In genomic region chr7:135877091-135877874, GRCm38 (mm10) we compare ENCODE assay signal across 16 mouse cellular contexts.
DNase-seq lines count a peak whose midpoint lies in the region; ATAC-seq and TF ChIP-seq lines count a peak whose summit lies in the region.
"Had no signal": no experiment of that assay in that cellular context is flagged by ENCODE, and none has a peak within 500 bp of the region (broad histone marks: within the 10 kb centered on the region; RNA-seq: fewer than 3 reads in every experiment).

No protein-coding gene starts in this region.

- no peak overlapping the region for H3K4me2 ChIP-seq in limb, embryonic 13.5 days (replicated peaks)
- no peak overlapping the region for H3K4me2 ChIP-seq in embryonic facial prominence, embryonic 13.5 days
- H3K4me2 ChIP-seq: liver, embryonic 13.5 days had no signal

- H3K27ac ChIP-seq in heart, adult 2 months = peak overlapping the region; percentile 33
- 0 out of 2 replicates have a peak overlapping the region, but pooled peaks have one; percentile 11 for H3K27ac ChIP-seq in limb, embryonic 13.5 days
- no peak overlapping the region; the same call in 1 of the 2 replicates for H3K27ac ChIP-seq in limb, embryonic 10.5 days
- peak overlapping the region; percentile 33 for H3K27ac ChIP-seq in embryonic facial prominence, embryonic 13.5 days
- H3K27ac ChIP-seq: liver, embryonic 13.5 days had no signal

- H3K36me3 ChIP-seq in heart, adult 2 months (ENCODE audit: control insufficient read depth, insufficient read depth, low read length) = no peaks in the 10 kb centered on the region; the same call in 1 of the 2 replicates
- H3K36me3 ChIP-seq in limb, embryonic 13.5 days = no peaks in the 10 kb centered on the region
- no peaks in the 10 kb centered on the region for H3K36me3 ChIP-seq in limb, embryonic 10.5 days
- H3K36me3 ChIP-seq in embryonic facial prominence, embryonic 13.5 days = no peaks in the 10 kb centered on the region
- H3K36me3 ChIP-seq: liver, embryonic 13.5 days had no signal

- no peak for DNase-seq in heart, adult 2 months
- no peak for DNase-seq in heart, postnatal 36 days
- no peak for DNase-seq in limb, embryonic 10.5 days (ENCODE audit: low spot score)
- DNase-seq in brain, adult 2 months (ENCODE audit: low read depth, low spot score) = peak; percentile 35
- no peak for DNase-seq in gastrocnemius, postnatal 4 days (ENCODE audit: low spot score in 2 of 2)
- DNase-seq: adrenal gland, adult 8-10 months; B cell, adult 2 months; cerebellum, adult 18-20 months; embryo, embryonic 11 days; kidney, postnatal 4 days; liver, embryonic 13.5 days had no signal

- no peak overlapping the region for H3K4me3 ChIP-seq in heart, adult 2 months
- no peak overlapping the region for H3K4me3 ChIP-seq in limb, embryonic 13.5 days
- no peak overlapping the region for H3K4me3 ChIP-seq in limb, embryonic 10.5 days
- no peak overlapping the region for H3K4me3 ChIP-seq in embryonic facial prominence, embryonic 13.5 days
- H3K4me3 ChIP-seq: liver, embryonic 13.5 days; megakaryocyte, embryonic 14.5 days had no signal

- no peaks in the 10 kb centered on the region for H3K79me2 ChIP-seq in heart, adult 2 months (replicated peaks; ENCODE audit: control insufficient read depth, insufficient read depth, low read length)

- no peak for TF ChIP-seq CTCF in heart, adult 2 months (IDR thresholded peaks at IDR 0.05)

- no peak for TF ChIP-seq POLR2A in heart, adult 2 months (IDR thresholded peaks at IDR 0.05; ENCODE audit: insufficient read depth, low read depth, low read length)

- no peaks in the 10 kb centered on the region for H3K9me3 ChIP-seq in limb, embryonic 13.5 days
- no peaks in the 10 kb centered on the region for H3K9me3 ChIP-seq in limb, embryonic 10.5 days (replicated peaks)
- peaks cover 2% of the 10 kb centered on the region; the same call in 1 of the 2 replicates for H3K9me3 ChIP-seq in embryonic facial prominence, embryonic 13.5 days
- H3K9me3 ChIP-seq: liver, embryonic 13.5 days had no signal

- TF ChIP-seq EP300 in heart, adult 2 months (IDR thresholded peaks at IDR 0.05; ENCODE audit: insufficient read depth, low read depth, low read length) = 0 out of 2 replicates have a peak, but pooled peaks have one; percentile 41

- intact Hi-C loops in heart, adult 2 months (cut with DNase I) = no loop called here
- intact Hi-C loops in heart, postnatal 36 days (cut with DNase I) = loop anchor here (1.0 kb wide), 1 partner anchor 8 kb away; no protein-coding TSS in a partner anchor

- peaks cover 3% of the 10 kb centered on the region for H3K4me1 ChIP-seq in heart, adult 2 months (ENCODE audit: control insufficient read depth, insufficient read depth, low read length)
- 0 out of 2 replicates have a peak, but pooled peaks cover 12% of the 10 kb centered on the region for H3K4me1 ChIP-seq in limb, embryonic 13.5 days
- H3K4me1 ChIP-seq in limb, embryonic 10.5 days = peaks cover 12% of the 10 kb centered on the region
- peaks cover 10% of the 10 kb centered on the region; the same call in 1 of the 2 replicates for H3K4me1 ChIP-seq in embryonic facial prominence, embryonic 13.5 days
- H3K4me1 ChIP-seq: liver, embryonic 13.5 days; megakaryocyte, embryonic 14.5 days had no signal

- 81% methylated on average over 6 of the region's 6 CpGs for WGBS in heart, adult 2 months
- 81% methylated on average over 6 of the region's 6 CpGs for WGBS in limb, embryonic 13.5 days
- 87% methylated on average over 6 of the region's 6 CpGs for WGBS in limb, embryonic 10.5 days
- 67% methylated on average over 6 of the region's 6 CpGs for WGBS in embryonic facial prominence, embryonic 13.5 days

- ATAC-seq in limb, embryonic 13.5 days (ENCODE audit: low FRiP score, low read depth) = no peak
- no peak for ATAC-seq in embryonic facial prominence, embryonic 13.5 days (ENCODE audit: insufficient number of reproducible peaks, insufficient read depth, low FRiP score, low TSS enrichment, low read depth)
- ATAC-seq: inflammation-experienced regulatory T-cells, adult 6 months; lung, postnatal 0 days had no signal

- no peaks in the 10 kb centered on the region for H3K27me3 ChIP-seq in heart, adult 2 months (ENCODE audit: control insufficient read depth, insufficient read depth, low read length)
- H3K27me3 ChIP-seq in limb, embryonic 13.5 days = no peaks in the 10 kb centered on the region
- H3K27me3 ChIP-seq in limb, embryonic 10.5 days (ENCODE audit: low read depth, poor library complexity, severe bottlenecking) = 0 out of 2 replicates have a peak, but pooled peaks cover 11% of the 10 kb centered on the region
- H3K27me3 ChIP-seq in embryonic facial prominence, embryonic 13.5 days = no peaks in the 10 kb centered on the region; the same call in 1 of the 2 replicates
- H3K27me3 ChIP-seq: liver, embryonic 13.5 days had no signal

- H3K9ac ChIP-seq in heart, adult 2 months (ENCODE audit: low read depth, low read length) = no peak overlapping the region
- H3K9ac ChIP-seq in limb, embryonic 13.5 days = no peak overlapping the region
- H3K9ac ChIP-seq in embryonic facial prominence, embryonic 13.5 days = no peak overlapping the region
- H3K9ac ChIP-seq: liver, embryonic 13.5 days had no signal
